Mouse (Mus musculus) stomach, postnatal 0 days (tissue): Measurements from ENCODE around the gene Rgs5.

ENCODE experiments used
- CTCF ChIP-seq: IDR thresholded peaks from 2 replicates; pipeline ENCODE4 v1.5.1; 2016; ENCODE audit warnings: antibody characterized with exemption, low read depth, mild to moderate bottlenecking, moderate library complexity
- EP300 ChIP-seq: optimal IDR thresholded peaks from 2 replicates; pipeline ENCODE3; 2016; ENCODE audit warnings: antibody characterized with exemption

- TF ChIP-seq CTCF (no peak), EP300 (no peak)
Measured at GRCm38 (mm10) chr1:169736139-169736538, 80.8 kb downstream of the Rgs5 start.
